Mouse (Mus musculus) liver, embryonic 14 days (tissue): ENCODE measurements around the gene Uroc1. TPM values are rescaled to one million over a fixed set of nuclear protein-coding genes. Genes with fewer than 3 reads are reported as not detected.

Source experiments
- polyA plus RNA-seq: library from polyadenylated mRNA; depleted of rRNA; stranded (reverse); fragments of >200 nt; gene quantifications from 2 replicates; pipeline ENCODE4 v1.2.3, GENCODE M21; 2012; rRNA removed

Gene Uroc1
- 13.0 and 16.6 TPM in 2 replicates for polyA plus RNA-seq

GRCm38 (mm10) chr6:90332561-90333425 is at the start of gene Uroc1:
Gene Uroc1, plus strand, starts transcription at chr6:90333284.

GRCm38 (mm10) chr6:90300919-90301318 is 32.2 kb upstream of the Uroc1 start, which contains the start of gene BC048671:
Gene BC048671, plus strand, starts transcription at chr6:90301219.

GRCm38 (mm10) chr6:90324991-90325390 is 8.1 kb upstream of the Uroc1 start, which contains the start of gene Chst13:
Gene Chst13, minus strand, starts transcription at chr6:90325185.

GRCm38 (mm10) chr6:90368976-90369724 is 36.1 kb downstream of the Uroc1 start, which contains the start of gene Zxdc:
Gene Zxdc, plus strand, starts transcription at chr6:90369492.

Other genes starting within 250 kb of the Uroc1 start
- not detected in 2 replicates for gene Vmn1r50, start 231.9 kb upstream of the Uroc1 start, polyA plus RNA-seq
- gene Vmn1r51, start 210.7 kb upstream of the Uroc1 start, polyA plus RNA-seq: not detected in 2 replicates
- not detected in 2 replicates for gene Vmn1r52, start 158.5 kb upstream of the Uroc1 start, polyA plus RNA-seq
- gene V1ra8, start 130.5 kb upstream of the Uroc1 start, polyA plus RNA-seq: not detected in 2 replicates
- gene Vmn1r53, start 108.8 kb upstream of the Uroc1 start, polyA plus RNA-seq: 0.02 TPM in 1 of 2 replicates, not detected in the other
- gene Vmn1r54, start 87.0 kb upstream of the Uroc1 start, polyA plus RNA-seq: not detected in 2 replicates
- gene BC048671, start 32.1 kb upstream of the Uroc1 start, polyA plus RNA-seq: not detected in 2 replicates
- 8.1 and 9.9 TPM in 2 replicates for gene Chst13, start 8.1 kb upstream of the Uroc1 start, polyA plus RNA-seq
- 2.9 and 3.4 TPM in 2 replicates for gene Zxdc, start 36.2 kb downstream of the Uroc1 start, polyA plus RNA-seq
- 0.03 and 0.05 TPM in 2 replicates for gene Cfap100, start 95.5 kb downstream of the Uroc1 start, polyA plus RNA-seq
- gene Klf15, start 129.3 kb downstream of the Uroc1 start, polyA plus RNA-seq: 6.5 and 7.0 TPM in 2 replicates
- gene Aldh1l1, start 153.1 kb downstream of the Uroc1 start, polyA plus RNA-seq: 9.1 and 10.2 TPM in 2 replicates